In genomic region chr17:63404968-63405367, GRCm38 (mm10) we compare ENCODE assay signal across 9 mouse cellular contexts.
A peak's percentile ranks its signal among the peaks of the same experiment; 100 is the strongest.
DNase-seq lines count a peak whose midpoint lies in the region; ATAC-seq and TF ChIP-seq lines count a peak whose summit lies in the region.
"Had no signal": no experiment of that assay in that cellular context is flagged by ENCODE, and none has a peak within 500 bp of the region (broad histone marks: within the 10 kb centered on the region; RNA-seq: fewer than 3 reads in every experiment).

No protein-coding gene starts in this region.

- no peak for DNase-seq in heart, postnatal 0 days (ENCODE audit: low spot score)
- DNase-seq in 3T3-L1 (ENCODE audit: low read depth, low spot score) (peak; percentile 18), NIH3T3 (ENCODE audit: low read depth) (peak; percentile 42)
- peak; percentile 43 to 53 for DNase-seq in heart, postnatal 36 days
- DNase-seq in right cerebral cortex, postnatal 4 days = no peak
- DNase-seq in thymus, adult 18-20 months = no peak
- DNase-seq in right cerebral cortex, postnatal 36 days (ENCODE audit: low spot score in 2 of 2) = no peak

- H3K9ac ChIP-seq in heart, postnatal 0 days (replicated peaks; ENCODE audit: low read depth, low read length) = no peak overlapping the region
- no peak overlapping the region for H3K9ac ChIP-seq in heart, embryonic 11.5 days (ENCODE audit: low read depth, low read length)
- H3K9ac ChIP-seq: lung, embryonic 15.5 days had no signal

- no peaks in the 10 kb centered on the region for H3K9me3 ChIP-seq in heart, postnatal 0 days (replicated peaks; ENCODE audit: control insufficient read depth, low read length)
- no peaks in the 10 kb centered on the region for H3K9me3 ChIP-seq in heart, embryonic 11.5 days (replicated peaks; ENCODE audit: control insufficient read depth, low read length)
- H3K9me3 ChIP-seq: lung, embryonic 15.5 days had no signal

- TF ChIP-seq EP300 in heart, postnatal 0 days (IDR thresholded peaks at IDR 0.05; ENCODE audit: low read depth) = no peak

- no peak for TF ChIP-seq CTCF in heart, postnatal 0 days (IDR thresholded peaks at IDR 0.05; ENCODE audit: low read depth)

- no peak overlapping the region for H3K4me3 ChIP-seq in heart, postnatal 0 days (ENCODE audit: low read depth, low read length)
- H3K4me3 ChIP-seq in heart, embryonic 11.5 days (ENCODE audit: low read depth, low read length) = no peak overlapping the region
- H3K4me3 ChIP-seq: lung, embryonic 15.5 days had no signal

- H3K27ac ChIP-seq in heart, postnatal 0 days (ENCODE audit: low read depth) = peak overlapping the region; percentile 27; the same call in 1 of the 2 replicates
- no peak overlapping the region for H3K27ac ChIP-seq in heart, embryonic 11.5 days (ENCODE audit: low read depth, low read length)
- H3K27ac ChIP-seq: lung, embryonic 15.5 days had no signal

- 14% methylated on average over 2 of the region's 2 CpGs for WGBS in heart, postnatal 0 days
- WGBS in heart, embryonic 11.5 days (ENCODE audit: insufficient replicate concordance) = 83% methylated on average over 2 of the region's 2 CpGs

- no peak for ATAC-seq in heart, postnatal 0 days (ENCODE audit: insufficient read depth, low read depth)
- ATAC-seq in heart, embryonic 11.5 days (replicated peaks; ENCODE audit: insufficient number of reproducible peaks, low FRiP score, low TSS enrichment) = no peak

- intact Hi-C loops in heart, postnatal 36 days (cut with DNase I) = no loop called here

- no peaks in the 10 kb centered on the region for H3K27me3 ChIP-seq in heart, postnatal 0 days (ENCODE audit: control insufficient read depth, insufficient read depth, low read length)
- no peaks in the 10 kb centered on the region for H3K27me3 ChIP-seq in heart, embryonic 11.5 days (ENCODE audit: control insufficient read depth, insufficient read depth, low read length)
- H3K27me3 ChIP-seq: lung, embryonic 15.5 days had no signal

- H3K36me3 ChIP-seq in heart, postnatal 0 days (replicated peaks; ENCODE audit: control insufficient read depth, insufficient read depth, low read length) = no peaks in the 10 kb centered on the region
- no peaks in the 10 kb centered on the region for H3K36me3 ChIP-seq in heart, embryonic 11.5 days (ENCODE audit: control insufficient read depth, insufficient read depth, low read length)
- H3K36me3 ChIP-seq: lung, embryonic 15.5 days had no signal

- H3K4me1 ChIP-seq in heart, postnatal 0 days (ENCODE audit: control insufficient read depth, insufficient read depth) = peaks cover 15% of the 10 kb centered on the region; the same call in 1 of the 2 replicates
- no peaks in the 10 kb centered on the region; the same call in 1 of the 2 replicates for H3K4me1 ChIP-seq in heart, embryonic 11.5 days (ENCODE audit: control insufficient read depth, insufficient read depth, low read length)

- no peak overlapping the region for H3K4me2 ChIP-seq in heart, postnatal 0 days (ENCODE audit: low read depth, low read length)
- no peak overlapping the region for H3K4me2 ChIP-seq in heart, embryonic 11.5 days
- H3K4me2 ChIP-seq: lung, embryonic 15.5 days had no signal

Comparison
In these comparisons a context has a peak if more than half of its experiments do, and no peak if none do; other contexts are left out.
1. DNase-seq: peak in 3T3-L1 (single experiment), NIH3T3 (single experiment) and heart, postnatal 36 days (2 of 2); none in heart, postnatal 0 days (single experiment), right cerebral cortex, postnatal 4 days (single experiment), thymus, adult 18-20 months (0 of 2) and right cerebral cortex, postnatal 36 days (0 of 2).